Mouse (Mus musculus) layer of hippocampus, adult 9-11 months (tissue): ENCODE results near the gene Zfp385b.
"Not testable (repeated sequence)": the region's sequence is repeated elsewhere in the genome, so short reads cannot be mapped to it uniquely, and the experiment has no call there.

Source experiments
- DNase-seq: peaks from one replicate; pipeline ENCODE4 v3.0.0; 2022

Zfp385b gene

DNA sequence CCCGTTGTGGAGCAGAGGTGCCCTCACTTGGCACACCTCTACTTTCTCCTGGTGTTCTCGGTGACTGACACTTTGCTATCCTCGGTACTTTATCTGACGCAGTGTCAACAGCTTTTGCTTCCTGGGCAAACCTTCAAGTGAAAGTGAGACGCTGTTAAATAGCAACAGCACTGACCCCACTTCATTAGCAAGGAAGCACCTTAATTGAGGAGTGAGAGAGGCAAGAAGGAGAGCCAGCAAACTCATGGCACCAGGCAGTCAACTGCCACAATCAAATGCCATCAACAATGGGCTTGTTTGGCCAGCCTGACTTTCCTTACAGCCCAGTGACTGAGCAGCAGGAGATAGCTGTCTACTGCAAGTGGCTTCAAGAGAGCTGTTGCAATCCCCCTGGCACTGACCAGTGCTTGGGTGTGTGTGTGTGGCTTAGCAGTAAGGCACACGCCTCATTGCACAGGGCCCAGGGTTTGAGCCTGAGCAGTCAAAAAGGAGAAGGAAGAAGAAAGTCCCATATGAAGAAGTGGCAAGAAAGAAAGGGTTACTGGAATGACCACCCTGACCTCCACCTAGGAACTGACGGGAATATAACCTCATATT, 365.0 kb downstream of the Zfp385b start:
- DNase-seq: no peak

- no peak for DNase-seq
Measured at GRCm38 (mm10) chr2:77453786-77454185, 365.7 kb downstream of the Zfp385b start.

DNA sequence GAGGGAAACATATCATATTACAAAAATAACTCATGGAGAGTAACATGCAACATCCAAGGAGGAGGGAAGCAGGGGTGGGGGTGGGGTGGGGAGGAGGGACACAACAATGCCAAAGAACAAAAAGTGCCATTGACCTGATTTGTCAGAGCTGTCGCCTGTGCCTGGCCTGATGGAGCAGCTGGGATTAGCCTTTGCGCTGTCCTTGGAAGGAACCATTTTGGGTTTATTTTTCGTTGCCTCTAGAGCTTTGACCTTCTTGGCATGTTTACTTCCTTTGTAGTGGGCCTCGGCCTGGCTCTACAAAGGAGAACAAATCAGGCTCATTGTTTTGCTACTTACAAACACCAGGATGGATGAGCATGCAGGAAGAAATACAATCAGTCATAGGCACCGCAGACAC, 369.4 kb downstream of the Zfp385b start:
- not testable (repeated sequence) for DNase-seq

DNA sequence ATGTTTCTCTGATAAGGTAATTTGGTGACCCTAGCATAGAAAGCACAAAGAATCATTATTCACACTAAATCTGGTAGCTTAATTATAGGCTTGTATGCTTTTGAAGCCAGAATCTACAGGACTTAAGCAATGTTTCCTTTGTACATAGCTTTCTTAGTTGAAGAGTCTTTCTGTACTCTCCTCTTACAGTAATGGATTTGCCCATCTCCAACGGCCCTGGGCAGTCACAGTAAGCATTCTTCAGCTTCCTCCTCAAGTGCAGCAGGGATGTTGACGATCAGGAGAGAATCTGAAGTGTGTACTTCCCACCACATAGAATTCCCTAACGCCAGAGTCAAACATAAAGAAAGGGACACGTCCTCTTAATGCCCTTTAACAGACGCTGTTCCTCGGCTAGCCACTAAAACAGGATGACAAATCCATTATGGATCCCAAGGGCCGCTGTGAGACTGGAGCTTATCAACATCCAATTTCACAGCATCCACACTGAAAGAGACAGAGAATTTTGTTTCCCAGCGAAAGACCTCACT, 370.4 kb downstream of the Zfp385b start:
- DNase-seq: no peak

DNA sequence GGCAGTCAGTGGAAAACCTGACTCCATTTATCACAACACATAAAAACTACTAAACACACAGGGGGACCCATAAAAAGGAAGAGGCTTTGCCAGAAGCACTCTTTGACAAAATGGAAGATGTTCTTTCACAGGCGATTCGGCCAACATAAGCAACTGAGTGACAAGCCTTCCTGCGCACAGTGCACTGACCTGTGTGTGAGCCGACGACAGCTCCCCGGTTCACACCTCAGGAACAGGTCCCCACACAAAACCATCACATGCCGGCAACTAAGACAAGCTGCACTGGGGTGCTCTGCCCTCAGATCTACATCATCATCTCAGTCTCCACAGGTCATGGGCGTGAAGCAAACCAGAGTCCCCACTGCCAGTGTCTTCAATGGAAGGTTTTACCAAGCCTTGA, 375.2 kb downstream of the Zfp385b start:
- no peak for DNase-seq

DNA sequence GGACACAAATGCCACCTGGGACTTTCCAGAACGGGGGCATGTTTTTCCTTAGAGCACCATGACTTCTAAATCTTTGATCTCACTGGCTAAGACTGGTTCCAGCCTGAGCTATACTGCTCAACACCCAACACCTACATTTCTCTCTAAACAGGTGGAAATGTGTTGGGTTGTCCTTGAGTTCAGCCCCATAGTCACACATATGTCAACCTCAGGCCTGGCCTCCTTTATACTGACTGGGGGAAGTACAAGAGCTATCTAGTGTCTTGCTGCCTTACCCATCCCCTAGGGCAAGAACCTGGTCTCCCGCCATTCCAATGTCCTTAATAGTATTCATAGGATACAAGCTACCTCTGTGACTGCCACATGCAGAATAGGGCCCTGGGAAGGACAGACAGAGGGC, 378.8 kb downstream of the Zfp385b start:
- no peak for DNase-seq

GRCm38 (mm10) chr2:77436241-77436759, 383.1 kb downstream of the Zfp385b start:
- DNase-seq: no peak

DNA sequence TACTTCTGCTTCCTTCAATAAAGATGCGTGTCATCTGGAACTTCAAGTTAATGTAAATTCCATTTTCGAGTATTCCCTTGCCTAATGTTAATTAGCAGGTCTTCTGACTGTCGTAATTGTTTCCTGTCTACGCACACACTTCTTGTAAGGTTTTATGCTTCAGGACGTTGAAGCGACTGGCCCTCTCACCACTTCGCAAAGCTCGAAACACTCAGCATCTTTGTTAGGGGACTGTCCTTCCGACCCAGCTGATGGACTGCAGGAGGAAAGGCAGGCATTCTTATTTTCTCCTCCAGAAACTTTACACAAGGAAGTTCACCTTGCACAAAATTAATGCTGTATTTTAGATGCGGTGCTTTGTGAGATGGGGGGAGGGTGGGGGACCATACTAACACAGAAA, 400.0 kb downstream of the Zfp385b start:
- DNase-seq: no peak

GRCm38 (mm10) chr2:77418078-77418477, 401.4 kb downstream of the Zfp385b start:
- DNase-seq: no peak

- DNase-seq: no peak
Measured at GRCm38 (mm10) chr2:77412171-77412570, 407.3 kb downstream of the Zfp385b start.

GRCm38 (mm10) chr2:77411612-77412011, 407.8 kb downstream of the Zfp385b start:
- no peak for DNase-seq

GRCm38 (mm10) chr2:77409521-77410135, 409.8 kb downstream of the Zfp385b start:
- DNase-seq: no peak

- no peak for DNase-seq
Measured at GRCm38 (mm10) chr2:77408972-77409371, 410.5 kb downstream of the Zfp385b start.

- DNase-seq: no peak
Measured at GRCm38 (mm10) chr2:77402329-77402728, 417.1 kb downstream of the Zfp385b start.

DNA sequence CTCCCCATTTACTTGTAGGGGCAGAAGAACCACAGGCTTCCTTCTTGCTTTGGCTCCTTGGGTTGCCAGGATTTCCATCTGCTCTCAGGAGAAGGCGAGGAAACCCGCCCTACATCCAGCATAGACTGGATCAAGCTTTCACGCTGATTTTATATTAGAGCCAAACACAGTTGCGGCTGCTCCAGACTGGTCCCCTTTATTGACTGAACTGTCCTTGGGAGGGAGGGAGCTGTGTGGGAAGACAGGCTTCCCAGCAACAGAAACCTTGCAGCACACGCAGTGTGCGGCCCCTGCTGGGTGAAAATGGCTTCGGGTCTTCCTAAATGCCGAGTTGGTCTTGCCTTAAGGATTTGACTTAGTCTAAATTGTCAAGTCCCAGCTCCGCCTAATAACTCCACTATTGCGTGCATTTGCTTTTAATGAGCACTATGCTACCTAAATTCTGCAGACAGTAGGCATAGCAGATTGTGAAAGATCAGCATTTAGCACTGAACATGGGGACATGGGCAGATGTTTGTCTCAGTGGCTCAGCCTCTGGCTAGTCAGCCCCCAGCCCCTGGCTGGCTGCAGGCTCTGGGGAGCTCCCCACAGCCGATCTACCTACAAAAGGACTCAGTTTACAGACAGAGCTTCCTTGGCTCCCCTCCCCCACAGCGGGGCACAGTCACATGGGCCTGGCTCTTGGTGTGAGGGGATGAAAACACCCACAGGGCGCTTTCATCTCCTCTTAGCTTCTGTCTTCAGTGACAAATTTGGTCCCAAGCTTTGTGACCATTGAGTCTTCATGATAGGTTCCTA, 417.8 kb downstream of the Zfp385b start:
- peak; percentile 23 for DNase-seq

DNA sequence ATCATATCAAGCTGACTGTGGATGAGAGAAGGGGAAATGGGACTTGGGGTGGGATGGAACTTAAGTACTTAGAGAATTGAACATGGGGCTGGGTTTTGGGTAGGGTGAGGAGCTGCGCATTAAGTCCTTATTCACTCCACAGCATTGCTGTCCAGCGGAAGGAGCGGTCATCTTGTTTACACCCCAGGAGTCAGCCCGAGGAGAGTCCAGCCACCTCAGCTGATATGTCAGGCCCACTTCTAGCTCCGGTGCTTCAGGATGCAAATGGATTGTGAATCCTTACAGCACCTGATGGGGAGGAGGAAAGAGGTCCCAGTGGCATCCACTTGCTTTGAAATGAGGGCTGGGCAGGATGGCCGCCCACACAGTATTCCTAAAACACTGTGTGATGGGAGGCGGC, 425.6 kb downstream of the Zfp385b start:
- DNase-seq: no peak

- no peak for DNase-seq
Measured at GRCm38 (mm10) chr2:77388186-77388585, 431.3 kb downstream of the Zfp385b start.

GRCm38 (mm10) chr2:77386515-77386914, 432.9 kb downstream of the Zfp385b start:
- DNase-seq: peak; percentile 7

GRCm38 (mm10) chr2:77382766-77383165, 436.7 kb downstream of the Zfp385b start:
- no peak for DNase-seq

DNA sequence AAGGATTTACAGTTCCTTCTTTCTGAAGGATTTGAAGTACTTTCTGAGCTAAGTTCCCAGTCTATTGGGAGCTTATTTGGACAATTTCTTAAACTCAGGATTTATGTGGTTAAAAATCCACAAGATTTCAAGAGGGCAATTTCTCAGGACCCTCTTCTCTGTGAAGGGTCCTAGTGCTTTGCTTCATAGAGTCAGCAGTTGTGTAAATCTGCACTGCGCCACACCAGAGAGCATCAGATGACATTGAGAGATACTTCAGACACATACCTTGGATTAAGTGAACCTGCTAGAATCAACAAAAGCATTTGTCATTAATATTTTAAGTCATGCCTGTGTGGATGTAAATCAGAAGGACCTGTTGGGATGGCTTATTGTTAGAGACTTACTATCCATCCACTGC, 439.5 kb downstream of the Zfp385b start:
- DNase-seq: no peak

GRCm38 (mm10) chr2:77379332-77379731, 440.1 kb downstream of the Zfp385b start:
- DNase-seq: no peak

- no peak for DNase-seq
Measured at GRCm38 (mm10) chr2:77376823-77377222, 442.6 kb downstream of the Zfp385b start.

- DNase-seq: no peak
Measured at GRCm38 (mm10) chr2:77375155-77375554, 444.3 kb downstream of the Zfp385b start.

DNA sequence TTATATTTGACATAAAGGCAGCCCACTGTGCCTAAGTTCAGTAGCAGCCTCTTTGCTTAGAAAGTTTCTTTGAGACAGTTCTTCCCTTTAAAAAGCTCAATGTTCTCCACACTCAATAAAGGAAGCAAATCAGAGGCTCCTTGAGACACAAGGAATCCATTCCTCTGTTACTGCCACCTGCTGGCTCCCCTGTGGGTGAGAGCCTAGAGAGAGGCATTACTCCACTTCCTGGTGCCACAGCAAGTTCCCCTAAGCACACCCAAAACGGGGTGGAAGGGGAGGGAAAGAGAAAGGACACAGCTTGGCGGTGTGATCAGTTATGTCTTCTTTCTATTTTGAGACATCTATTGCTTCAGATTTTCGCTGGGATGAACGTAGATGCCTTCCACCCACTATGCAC, 450.3 kb downstream of the Zfp385b start:
- DNase-seq: no peak
